Mouse (Mus musculus): ENCODE measurements around the gene Rab38. TPM values are rescaled to one million over a fixed set of nuclear protein-coding genes. Genes with fewer than 3 reads are reported as not detected.

Gene Rab38
- polyA plus RNA-seq, 1 experiment: 7.6 TPM

- Histone ChIP-seq H3K4me3 (ENCODE audit: insufficient read depth, low read depth, low read length) (no peak overlapping the region), H3K27me3 (replicated peaks; ENCODE audit: control insufficient read depth, insufficient read depth, low read length) (no peaks in the 10 kb centered on the region), H3K4me1 (ENCODE audit: control insufficient read depth, insufficient read depth, low read length) (no peaks in the 10 kb centered on the region), H3K36me3 (ENCODE audit: control insufficient read depth, insufficient read depth, low read length) (no peaks in the 10 kb centered on the region), H3K27ac (ENCODE audit: insufficient read depth, low read depth, low read length) (no peak overlapping the region)
- no peak for DNase-seq
- 45% methylated on average over 1 of the region's 1 CpGs for WGBS
- TF ChIP-seq POLR2A (IDR thresholded peaks at IDR 0.05; ENCODE audit: low read depth, low read length) (no peak), CTCF (conservative IDR thresholded peaks at IDR 0.05; ENCODE audit: insufficient read depth, insufficient read length, low read depth, low read length) (no peak)
Measured at GRCm38 (mm10) chr7:88453234-88453633, 23.2 kb downstream of the Rab38 start.

DNA sequence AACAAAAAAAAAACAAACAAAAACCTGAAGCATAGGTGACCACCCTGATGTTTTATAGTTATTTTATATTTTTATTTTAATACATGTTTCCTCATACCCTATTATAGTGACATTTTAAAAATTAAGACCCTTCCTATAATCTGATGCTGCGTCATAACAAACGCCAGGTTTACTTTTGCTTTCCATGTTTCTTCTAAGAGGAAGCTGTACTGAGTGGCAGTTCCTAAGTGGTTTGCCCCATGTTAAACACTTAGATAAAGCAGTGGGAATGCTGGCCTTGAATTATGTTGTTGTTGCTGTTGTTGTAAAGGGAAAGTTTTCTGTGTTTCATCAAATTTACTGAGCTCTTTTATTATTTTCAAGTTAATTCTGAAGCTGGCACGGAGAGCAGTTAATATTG, 27.8 kb downstream of the Rab38 start:
- H3K4me1 ChIP-seq (ENCODE audit: control insufficient read depth, insufficient read depth, low read length): no peaks in the 10 kb centered on the region
- DNase-seq: no peak
- no peak overlapping the region for H3K27ac ChIP-seq (ENCODE audit: insufficient read depth, low read depth, low read length)
- H3K4me3 ChIP-seq (ENCODE audit: insufficient read depth, low read depth, low read length): no peak overlapping the region
- TF ChIP-seq CTCF (conservative IDR thresholded peaks at IDR 0.05; ENCODE audit: insufficient read depth, insufficient read length, low read depth, low read length): no peak
- no peak for TF ChIP-seq POLR2A (IDR thresholded peaks at IDR 0.05; ENCODE audit: low read depth, low read length)
- H3K27me3 ChIP-seq (replicated peaks; ENCODE audit: control insufficient read depth, insufficient read depth, low read length): no peaks in the 10 kb centered on the region
- no peaks in the 10 kb centered on the region for H3K36me3 ChIP-seq (ENCODE audit: control insufficient read depth, insufficient read depth, low read length)
- 71% methylated on average over 3 of the region's 3 CpGs for WGBS

DNA sequence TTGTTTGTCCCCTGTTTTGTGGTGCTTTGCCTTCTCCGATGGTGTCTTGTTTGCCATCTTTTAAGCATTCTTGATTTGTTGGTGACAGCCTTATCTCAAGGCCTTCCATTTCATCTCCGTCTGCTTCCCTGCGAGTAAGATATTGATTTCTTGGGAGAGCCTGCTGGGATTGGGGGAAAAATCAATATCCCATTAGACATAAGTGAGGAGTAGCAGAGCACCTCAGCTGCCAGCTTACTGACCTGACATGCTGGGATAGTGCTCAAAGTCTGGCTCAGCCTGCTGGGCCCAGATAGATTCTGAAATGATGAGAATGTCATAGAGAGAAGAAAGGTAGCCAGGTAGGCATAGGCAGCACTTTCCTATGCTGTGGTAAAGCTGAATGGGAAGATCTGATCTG, 37.7 kb downstream of the Rab38 start:
- DNase-seq: no peak
- WGBS: 88% methylated on average over 3 of the region's 3 CpGs
- TF ChIP-seq POLR2A (IDR thresholded peaks at IDR 0.05; ENCODE audit: low read depth, low read length): no peak
- no peak for TF ChIP-seq CTCF (conservative IDR thresholded peaks at IDR 0.05; ENCODE audit: insufficient read depth, insufficient read length, low read depth, low read length)

GRCm38 (mm10) chr7:88482110-88482619, 52.1 kb downstream of the Rab38 start:
- no peak for DNase-seq
- Histone ChIP-seq H3K27me3 (replicated peaks; ENCODE audit: control insufficient read depth, insufficient read depth, low read length) (no peaks in the 10 kb centered on the region), H3K36me3 (ENCODE audit: control insufficient read depth, insufficient read depth, low read length) (no peaks in the 10 kb centered on the region), H3K4me1 (ENCODE audit: control insufficient read depth, insufficient read depth, low read length) (no peaks in the 10 kb centered on the region), H3K27ac (ENCODE audit: insufficient read depth, low read depth, low read length) (no peak overlapping the region), H3K4me3 (ENCODE audit: insufficient read depth, low read depth, low read length) (no peak overlapping the region)
- TF ChIP-seq CTCF (conservative IDR thresholded peaks at IDR 0.05; ENCODE audit: insufficient read depth, insufficient read length, low read depth, low read length) (no peak), POLR2A (IDR thresholded peaks at IDR 0.05; ENCODE audit: low read depth, low read length) (no peak)
- WGBS: 84% methylated on average over 7 of the region's 7 CpGs

More for the DNA sequence above, 37.7 kb downstream of the Rab38 start:
- Histone ChIP-seq H3K4me1 (ENCODE audit: control insufficient read depth, insufficient read depth, low read length) (no peaks in the 10 kb centered on the region), H3K27ac (ENCODE audit: insufficient read depth, low read depth, low read length) (no peak overlapping the region), H3K27me3 (replicated peaks; ENCODE audit: control insufficient read depth, insufficient read depth, low read length) (no peaks in the 10 kb centered on the region), H3K4me3 (ENCODE audit: insufficient read depth, low read depth, low read length) (no peak overlapping the region), H3K36me3 (ENCODE audit: control insufficient read depth, insufficient read depth, low read length) (no peaks in the 10 kb centered on the region)

GRCm38 (mm10) chr7:88482628-88483027, 52.6 kb downstream of the Rab38 start:
- DNase-seq: no peak
- 66% methylated on average over 7 of the region's 7 CpGs for WGBS
- TF ChIP-seq CTCF (conservative IDR thresholded peaks at IDR 0.05; ENCODE audit: insufficient read depth, insufficient read length, low read depth, low read length) (no peak), POLR2A (IDR thresholded peaks at IDR 0.05; ENCODE audit: low read depth, low read length) (no peak)
- no peaks in the 10 kb centered on the region for H3K27me3 ChIP-seq (replicated peaks; ENCODE audit: control insufficient read depth, insufficient read depth, low read length)
- H3K36me3 ChIP-seq (ENCODE audit: control insufficient read depth, insufficient read depth, low read length): no peaks in the 10 kb centered on the region
- H3K4me3 ChIP-seq (ENCODE audit: insufficient read depth, low read depth, low read length): no peak overlapping the region
- H3K4me1 ChIP-seq (ENCODE audit: control insufficient read depth, insufficient read depth, low read length): no peaks in the 10 kb centered on the region
- H3K27ac ChIP-seq (ENCODE audit: insufficient read depth, low read depth, low read length): no peak overlapping the region

- no peak overlapping the region for H3K27ac ChIP-seq (ENCODE audit: insufficient read depth, low read depth, low read length)
- H3K36me3 ChIP-seq (ENCODE audit: control insufficient read depth, insufficient read depth, low read length): no peaks in the 10 kb centered on the region
- 61% methylated on average over 2 of the region's 2 CpGs for WGBS
- no peak overlapping the region for H3K4me3 ChIP-seq (ENCODE audit: insufficient read depth, low read depth, low read length)
- H3K27me3 ChIP-seq (replicated peaks; ENCODE audit: control insufficient read depth, insufficient read depth, low read length): no peaks in the 10 kb centered on the region
- TF ChIP-seq POLR2A (IDR thresholded peaks at IDR 0.05; ENCODE audit: low read depth, low read length): no peak
- no peak for TF ChIP-seq CTCF (conservative IDR thresholded peaks at IDR 0.05; ENCODE audit: insufficient read depth, insufficient read length, low read depth, low read length)
- no peak for DNase-seq
- no peaks in the 10 kb centered on the region for H3K4me1 ChIP-seq (ENCODE audit: control insufficient read depth, insufficient read depth, low read length)
Measured at GRCm38 (mm10) chr7:88491020-88491419, 60.9 kb downstream of the Rab38 start.

DNA sequence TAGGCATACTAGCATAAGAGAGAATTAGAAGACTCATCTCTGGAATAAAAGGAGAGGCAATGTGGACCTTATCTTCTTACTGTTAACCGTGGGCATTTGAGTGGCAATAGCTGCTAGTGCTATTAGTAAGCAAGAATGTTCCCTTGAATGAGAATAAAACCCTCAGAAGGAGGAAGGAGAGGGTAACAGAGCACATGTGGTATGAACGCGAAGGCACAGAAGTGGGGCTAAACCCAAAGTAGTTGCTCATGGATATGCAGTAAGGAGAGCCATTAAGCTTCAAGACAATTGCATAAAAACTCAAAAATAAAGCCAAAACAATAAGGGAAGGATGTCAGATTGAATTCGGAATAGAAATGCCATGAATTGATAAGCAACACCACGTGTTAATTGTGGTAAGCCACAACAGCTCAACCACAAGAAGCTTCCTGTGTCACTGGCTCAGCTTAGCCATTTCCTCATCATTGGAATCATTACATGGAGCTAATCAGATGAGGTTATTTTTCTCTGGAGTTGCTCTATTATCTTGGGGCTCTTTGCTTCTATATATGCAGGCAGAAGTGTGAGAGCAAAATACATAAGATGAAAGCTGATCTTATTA, 72.2 kb downstream of the Rab38 start:
- no peaks in the 10 kb centered on the region for H3K36me3 ChIP-seq (ENCODE audit: control insufficient read depth, insufficient read depth, low read length)
- H3K4me3 ChIP-seq (ENCODE audit: insufficient read depth, low read depth, low read length): no peak overlapping the region
- H3K4me1 ChIP-seq (ENCODE audit: control insufficient read depth, insufficient read depth, low read length): no peaks in the 10 kb centered on the region
- no peak overlapping the region for H3K27ac ChIP-seq (ENCODE audit: insufficient read depth, low read depth, low read length)
- TF ChIP-seq CTCF (conservative IDR thresholded peaks at IDR 0.05; ENCODE audit: insufficient read depth, insufficient read length, low read depth, low read length) (no peak), POLR2A (IDR thresholded peaks at IDR 0.05; ENCODE audit: low read depth, low read length) (no peak)
- H3K27me3 ChIP-seq (replicated peaks; ENCODE audit: control insufficient read depth, insufficient read depth, low read length): no peaks in the 10 kb centered on the region
- 81% methylated on average over 5 of the region's 5 CpGs for WGBS
- no peak for DNase-seq
